Mouse (Mus musculus): ENCODE measurements around the gene Asap2. TPM values are rescaled to one million over a fixed set of nuclear protein-coding genes. Genes with fewer than 3 reads are reported as not detected.

The Asap2 gene
- polyA plus RNA-seq, 1 experiment from 2014 or later, result 14.9 TPM

- H3K27me3 ChIP-seq (ENCODE audit: control insufficient read depth, insufficient read depth, low read length), result no peaks in the 10 kb centered on the region
- no peaks in the 10 kb centered on the region for H3K36me3 ChIP-seq (replicated peaks; ENCODE audit: control insufficient read depth, insufficient read depth, low read depth, low read length)
- peak within 1 kb of the TSS; percentile 47 for H3K4me2 ChIP-seq (ENCODE audit: low read depth, low read length)
- H3K4me3 ChIP-seq (ENCODE audit: low read depth, low read length), result peak within 1 kb of the TSS; percentile 61
- under 1% methylated on average over 26 of the region's 28 CpGs for WGBS
- DNase-seq (ENCODE audit: low spot score) (peak; percentile 99), ATAC-seq (replicated peaks; ENCODE audit: insufficient number of reproducible peaks, low FRiP score, low TSS enrichment, low read depth) (no peak)
- peak within 1 kb of the TSS; percentile 81 for H3K9ac ChIP-seq (replicated peaks; ENCODE audit: low read length)
- no peaks in the 10 kb centered on the region for H3K4me1 ChIP-seq (ENCODE audit: control insufficient read depth, insufficient read depth, low read length)
- peak within 1 kb of the TSS; percentile 57 for H3K27ac ChIP-seq (replicated peaks; ENCODE audit: low read depth, low read length)
- H3K9me3 ChIP-seq (replicated peaks; ENCODE audit: control insufficient read depth, low read length), result no peaks in the 10 kb centered on the region
These were observed 296.0 kb downstream of the Asap2 start, which contains the start of gene Itgb1bp1 for GRCm38 (mm10) chr12:21286243-21286622. Gene Itgb1bp1 (minus strand): TSS chr12:21286284.

- Histone ChIP-seq H3K27ac (replicated peaks; ENCODE audit: low read depth, low read length) (peak overlapping the region; percentile 57), H3K9me3 (replicated peaks; ENCODE audit: control insufficient read depth, low read length) (no peaks in the 10 kb centered on the region), H3K27me3 (ENCODE audit: control insufficient read depth, insufficient read depth, low read length) (no peaks in the 10 kb centered on the region), H3K36me3 (replicated peaks; ENCODE audit: control insufficient read depth, insufficient read depth, low read depth, low read length) (no peaks in the 10 kb centered on the region), H3K9ac (replicated peaks; ENCODE audit: low read length) (peak overlapping the region; percentile 73), H3K4me2 (ENCODE audit: low read depth, low read length) (peak overlapping the region; percentile 47), H3K4me3 (ENCODE audit: low read depth, low read length) (peak overlapping the region; percentile 61), H3K4me1 (ENCODE audit: control insufficient read depth, insufficient read depth, low read length) (no peaks in the 10 kb centered on the region)
- DNase-seq (ENCODE audit: low spot score), result peak; percentile 21
- WGBS, result 37% methylated on average over 18 of the region's 18 CpGs
- ATAC-seq (replicated peaks; ENCODE audit: insufficient number of reproducible peaks, low FRiP score, low TSS enrichment, low read depth), result no peak
These were observed 296.7 kb downstream of the Asap2 start for GRCm38 (mm10) chr12:21286712-21287650.

DNA sequence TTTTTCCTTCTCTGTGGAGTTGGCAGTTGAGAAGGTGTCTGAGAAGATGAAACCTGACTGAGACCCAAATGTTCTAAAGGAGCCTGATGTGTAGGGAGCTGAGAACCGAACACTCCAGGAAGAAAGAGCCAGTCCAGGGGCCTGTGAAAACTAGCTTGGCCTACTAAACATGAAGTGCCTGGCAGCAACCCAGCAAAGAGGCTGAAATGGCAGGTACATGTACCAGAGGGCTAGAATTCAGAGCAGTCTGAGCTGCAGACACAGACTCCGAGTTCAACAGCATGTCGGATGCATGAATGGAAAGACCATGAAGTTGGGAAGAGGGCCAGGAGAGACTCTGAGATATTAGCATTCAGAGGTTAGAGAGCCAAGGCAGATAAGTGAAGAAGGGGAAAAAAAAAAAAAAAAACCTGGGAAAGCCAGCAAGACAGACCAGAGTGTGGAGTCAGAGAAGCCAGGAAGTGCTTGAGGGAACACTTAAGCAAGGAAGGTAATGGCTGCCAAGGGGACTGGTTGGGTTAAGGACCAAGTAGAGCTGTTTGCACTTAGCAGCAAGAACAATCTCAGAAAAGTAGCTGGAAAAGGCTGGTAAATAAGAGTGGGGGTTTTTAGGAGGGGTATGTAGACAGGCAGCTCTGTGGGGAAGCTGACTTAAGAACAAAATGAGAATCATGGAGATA lies 298.6 kb downstream of the Asap2 start:
- no peak overlapping the region for H3K4me3 ChIP-seq (ENCODE audit: low read depth, low read length)
- H3K27me3 ChIP-seq (ENCODE audit: control insufficient read depth, insufficient read depth, low read length), result no peaks in the 10 kb centered on the region
- H3K9me3 ChIP-seq (replicated peaks; ENCODE audit: control insufficient read depth, low read length), result no peaks in the 10 kb centered on the region
- H3K4me2 ChIP-seq (ENCODE audit: low read depth, low read length), result no peak overlapping the region
- ATAC-seq (replicated peaks; ENCODE audit: insufficient number of reproducible peaks, low FRiP score, low TSS enrichment, low read depth), result no peak
- no peak overlapping the region for H3K9ac ChIP-seq (replicated peaks; ENCODE audit: low read length)
- H3K4me1 ChIP-seq (ENCODE audit: control insufficient read depth, insufficient read depth, low read length), result no peaks in the 10 kb centered on the region
- H3K36me3 ChIP-seq (replicated peaks; ENCODE audit: control insufficient read depth, insufficient read depth, low read depth, low read length), result no peaks in the 10 kb centered on the region; the same call in 1 of the 2 replicates
- 96% methylated on average over 3 of the region's 3 CpGs for WGBS
- no peak overlapping the region for H3K27ac ChIP-seq (replicated peaks; ENCODE audit: low read depth, low read length)
- no peak for DNase-seq (ENCODE audit: low spot score)

GRCm38 (mm10) chr12:21289651-21290050 lies 299.4 kb downstream of the Asap2 start:
- ATAC-seq (replicated peaks; ENCODE audit: insufficient number of reproducible peaks, low FRiP score, low TSS enrichment, low read depth) (no peak), DNase-seq (ENCODE audit: low spot score) (no peak)
- Histone ChIP-seq H3K27me3 (ENCODE audit: control insufficient read depth, insufficient read depth, low read length) (no peaks in the 10 kb centered on the region), H3K27ac (replicated peaks; ENCODE audit: low read depth, low read length) (no peak overlapping the region), H3K4me2 (ENCODE audit: low read depth, low read length) (no peak overlapping the region), H3K4me1 (ENCODE audit: control insufficient read depth, insufficient read depth, low read length) (no peaks in the 10 kb centered on the region), H3K9me3 (replicated peaks; ENCODE audit: control insufficient read depth, low read length) (no peaks in the 10 kb centered on the region), H3K36me3 (replicated peaks; ENCODE audit: control insufficient read depth, insufficient read depth, low read depth, low read length) (no peaks in the 10 kb centered on the region; the same call in 1 of the 2 replicates), H3K9ac (replicated peaks; ENCODE audit: low read length) (no peak overlapping the region), H3K4me3 (ENCODE audit: low read depth, low read length) (no peak overlapping the region)
- 89% methylated on average over 6 of the region's 6 CpGs for WGBS

DNA sequence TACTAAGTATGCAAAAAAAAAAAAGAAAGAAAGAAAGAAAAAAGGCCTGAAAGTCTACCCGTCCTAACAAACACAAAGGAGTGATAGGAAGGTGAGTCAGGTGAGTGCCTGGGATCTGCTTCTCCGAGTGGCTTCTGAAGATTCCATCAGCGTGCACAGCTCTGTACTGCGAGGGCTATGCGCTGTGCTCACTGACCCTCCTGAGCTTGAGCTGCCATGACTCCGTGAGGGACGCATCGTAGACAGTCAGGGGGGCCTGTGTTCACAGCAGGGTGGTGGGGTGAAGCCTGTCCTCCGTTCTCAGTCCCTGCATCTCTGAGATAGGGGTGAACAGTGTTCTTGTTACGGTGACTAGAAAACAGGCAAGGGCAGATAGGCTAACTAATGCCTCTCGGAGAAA lies 308.6 kb downstream of the Asap2 start:
- no peak for DNase-seq (ENCODE audit: low spot score)
- 92% methylated on average over 11 of the region's 11 CpGs for WGBS

GRCm38 (mm10) chr12:21301324-21301723 lies 311.1 kb downstream of the Asap2 start:
- Histone ChIP-seq H3K4me2 (ENCODE audit: low read depth, low read length) (no peak overlapping the region), H3K4me3 (ENCODE audit: low read depth, low read length) (no peak overlapping the region), H3K9ac (replicated peaks; ENCODE audit: low read length) (no peak overlapping the region), H3K27me3 (ENCODE audit: control insufficient read depth, insufficient read depth, low read length) (no peaks in the 10 kb centered on the region), H3K27ac (replicated peaks; ENCODE audit: low read depth, low read length) (no peak overlapping the region), H3K36me3 (replicated peaks; ENCODE audit: control insufficient read depth, insufficient read depth, low read depth, low read length) (peaks cover 14% of the 10 kb centered on the region), H3K4me1 (ENCODE audit: control insufficient read depth, insufficient read depth, low read length) (no peaks in the 10 kb centered on the region), H3K9me3 (replicated peaks; ENCODE audit: control insufficient read depth, low read length) (no peaks in the 10 kb centered on the region)
- no peak for DNase-seq (ENCODE audit: low spot score)
- WGBS, result 91% methylated on average over 7 of the region's 7 CpGs
- no peak for ATAC-seq (replicated peaks; ENCODE audit: insufficient number of reproducible peaks, low FRiP score, low TSS enrichment, low read depth)

More for the DNA sequence above, 308.6 kb downstream of the Asap2 start:
- Histone ChIP-seq H3K36me3 (replicated peaks; ENCODE audit: control insufficient read depth, insufficient read depth, low read depth, low read length) (peaks cover 8% of the 10 kb centered on the region), H3K4me3 (ENCODE audit: low read depth, low read length) (no peak overlapping the region), H3K27me3 (ENCODE audit: control insufficient read depth, insufficient read depth, low read length) (no peaks in the 10 kb centered on the region), H3K4me2 (ENCODE audit: low read depth, low read length) (no peak overlapping the region), H3K27ac (replicated peaks; ENCODE audit: low read depth, low read length) (no peak overlapping the region), H3K4me1 (ENCODE audit: control insufficient read depth, insufficient read depth, low read length) (no peaks in the 10 kb centered on the region), H3K9me3 (replicated peaks; ENCODE audit: control insufficient read depth, low read length) (no peaks in the 10 kb centered on the region), H3K9ac (replicated peaks; ENCODE audit: low read length) (no peak overlapping the region)
- no peak for ATAC-seq (replicated peaks; ENCODE audit: insufficient number of reproducible peaks, low FRiP score, low TSS enrichment, low read depth)

- H3K4me1 ChIP-seq (ENCODE audit: control insufficient read depth, insufficient read depth, low read length), result no peaks in the 10 kb centered on the region
- H3K9me3 ChIP-seq (replicated peaks; ENCODE audit: control insufficient read depth, low read length), result no peaks in the 10 kb centered on the region
- no peak overlapping the region for H3K27ac ChIP-seq (replicated peaks; ENCODE audit: low read depth, low read length)
- H3K27me3 ChIP-seq (ENCODE audit: control insufficient read depth, insufficient read depth, low read length), result no peaks in the 10 kb centered on the region
- peaks cover 14% of the 10 kb centered on the region for H3K36me3 ChIP-seq (replicated peaks; ENCODE audit: control insufficient read depth, insufficient read depth, low read depth, low read length)
- no peak overlapping the region for H3K4me2 ChIP-seq (ENCODE audit: low read depth, low read length)
- no peak overlapping the region for H3K9ac ChIP-seq (replicated peaks; ENCODE audit: low read length)
- ATAC-seq (replicated peaks; ENCODE audit: insufficient number of reproducible peaks, low FRiP score, low TSS enrichment, low read depth) (no peak), DNase-seq (ENCODE audit: low spot score) (no peak)
- WGBS, result 90% methylated on average over 8 of the region's 8 CpGs
- H3K4me3 ChIP-seq (ENCODE audit: low read depth, low read length), result no peak overlapping the region
These were observed 311.7 kb downstream of the Asap2 start for GRCm38 (mm10) chr12:21301932-21302331.

DNA sequence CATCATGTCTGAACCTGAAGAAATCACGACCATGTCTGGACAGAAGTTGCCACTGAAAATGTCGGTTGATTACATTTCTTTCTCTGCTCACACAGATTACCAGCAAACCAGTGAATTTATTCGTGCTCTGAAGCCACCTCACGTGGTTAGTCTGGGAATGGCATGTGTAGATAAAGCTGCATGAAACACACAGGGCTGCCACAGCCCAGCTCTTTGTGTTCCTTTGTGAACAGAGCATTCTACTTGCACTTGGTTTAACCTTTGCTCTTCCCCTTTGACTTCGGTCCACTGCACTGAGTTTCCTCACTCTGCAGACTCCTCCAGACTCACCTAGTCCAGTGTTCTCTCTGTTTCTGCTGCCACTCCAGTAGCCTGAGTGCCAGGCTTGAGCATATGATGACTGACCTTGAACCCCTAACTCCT lies 312.1 kb downstream of the Asap2 start:
- 84% methylated on average over 5 of the region's 5 CpGs for WGBS
- DNase-seq (ENCODE audit: low spot score) (no peak), ATAC-seq (replicated peaks; ENCODE audit: insufficient number of reproducible peaks, low FRiP score, low TSS enrichment, low read depth) (no peak)
- Histone ChIP-seq H3K27ac (replicated peaks; ENCODE audit: low read depth, low read length) (no peak overlapping the region), H3K9me3 (replicated peaks; ENCODE audit: control insufficient read depth, low read length) (no peaks in the 10 kb centered on the region), H3K4me3 (ENCODE audit: low read depth, low read length) (no peak overlapping the region), H3K4me1 (ENCODE audit: control insufficient read depth, insufficient read depth, low read length) (no peaks in the 10 kb centered on the region), H3K9ac (replicated peaks; ENCODE audit: low read length) (no peak overlapping the region), H3K36me3 (replicated peaks; ENCODE audit: control insufficient read depth, insufficient read depth, low read depth, low read length) (peaks cover 16% of the 10 kb centered on the region), H3K4me2 (ENCODE audit: low read depth, low read length) (no peak overlapping the region), H3K27me3 (ENCODE audit: control insufficient read depth, insufficient read depth, low read length) (no peaks in the 10 kb centered on the region)
